Mouse (Mus musculus) testis, adult 2 months (tissue): Measurements from ENCODE around the gene Arid3c. TPM values are rescaled to one million over a fixed set of nuclear protein-coding genes. Genes with fewer than 3 reads are reported as not detected.
A peak's percentile ranks its signal among the peaks of the same experiment; 100 is the strongest.
"Not testable (repeated sequence)": the region's sequence is repeated elsewhere in the genome, so short reads cannot be mapped to it uniquely, and the experiment has no call there.

ENCODE experiments used
- H3K27ac ChIP-seq: fragments of 200-500 bp; 2 replicates; pipeline ENCODE4 v1.5.1; 2012; ENCODE audit warnings: low read depth, low read length; ENCODE audit not compliant: control insufficient read depth, insufficient read depth
- H3K27me3 ChIP-seq: fragments of 200-500 bp; 2 replicates; pipeline ENCODE4 v1.6.1; 2012; ENCODE audit warnings: mild to moderate bottlenecking, low read length, moderate library complexity; ENCODE audit not compliant: control insufficient read depth, insufficient read depth
- H3K36me3 ChIP-seq: fragments of 200-500 bp; 2 replicates; pipeline ENCODE4 v1.6.1; 2012; ENCODE audit warnings: mild to moderate bottlenecking, low read length; ENCODE audit not compliant: control insufficient read depth, insufficient read depth
- H3K4me1 ChIP-seq: fragments of 200-500 bp; 2 replicates; pipeline ENCODE4 v1.6.1; 2012; ENCODE audit warnings: low read length; ENCODE audit not compliant: control insufficient read depth, insufficient read depth
- H3K4me3 ChIP-seq: fragments of 200-500 bp; 2 replicates; pipeline ENCODE4 v1.5.1; 2012; ENCODE audit warnings: low read depth, mild to moderate bottlenecking, low read length, moderate library complexity, mixed read lengths; ENCODE audit not compliant: control insufficient read depth
- CTCF ChIP-seq: fragments of 200-500 bp; IDR thresholded peaks from 2 replicates; pipeline ENCODE4 v1.5.1; 2012; ENCODE audit warnings: low read depth, mild to moderate bottlenecking, inconsistent platforms, low read length, moderate library complexity; ENCODE audit not compliant: control insufficient read depth, insufficient read depth, insufficient replicate concordance
- polyA plus RNA-seq: library from polyadenylated mRNA; depleted of rRNA; stranded (reverse); fragments of >200 nt; gene quantifications from 2 replicates; pipeline ENCODE4 v1.2.3, GENCODE M21; 2012

Arid3c gene
- polyA plus RNA-seq, 1 experiment, result 0.17 TPM

GRCm38 (mm10) chr4:41696930-41697841, 33.8 kb downstream of the Arid3c start, which contains the start of gene Cntfr:
Gene Cntfr, minus strand, starts transcription at chr4:41697089.
- H3K27ac ChIP-seq, H3K27me3 ChIP-seq, H3K36me3 ChIP-seq, H3K4me3 ChIP-seq, H3K4me1 ChIP-seq: not testable (repeated sequence)
- TF ChIP-seq CTCF, result peak; percentile 64; the same call in 1 of the 2 replicates

GRCm38 (mm10) chr4:41696452-41696851, 34.5 kb downstream of the Arid3c start:
- H3K27me3 ChIP-seq, H3K27ac ChIP-seq, H3K4me3 ChIP-seq, H3K36me3 ChIP-seq, H3K4me1 ChIP-seq: not testable (repeated sequence)

- not testable (repeated sequence) for H3K36me3 ChIP-seq, H3K27ac ChIP-seq, H3K27me3 ChIP-seq, H3K4me3 ChIP-seq, H3K4me1 ChIP-seq
Observed at GRCm38 (mm10) chr4:41695800-41696199, 35.1 kb downstream of the Arid3c start.

GRCm38 (mm10) chr4:41693511-41693910, 37.4 kb downstream of the Arid3c start:
- not testable (repeated sequence) for H3K4me1 ChIP-seq, H3K36me3 ChIP-seq, H3K27ac ChIP-seq, H3K27me3 ChIP-seq, H3K4me3 ChIP-seq

- H3K4me3 ChIP-seq, H3K27me3 ChIP-seq, H3K4me1 ChIP-seq, H3K36me3 ChIP-seq, H3K27ac ChIP-seq: not testable (repeated sequence)
Observed at GRCm38 (mm10) chr4:41690014-41690413, 40.9 kb downstream of the Arid3c start.

- H3K27ac ChIP-seq, H3K4me3 ChIP-seq, H3K27me3 ChIP-seq, H3K4me1 ChIP-seq, H3K36me3 ChIP-seq: not testable (repeated sequence)
Observed at GRCm38 (mm10) chr4:41688562-41688961, 42.4 kb downstream of the Arid3c start.

GRCm38 (mm10) chr4:41685882-41686492, 45.0 kb downstream of the Arid3c start:
- H3K27ac ChIP-seq, H3K4me1 ChIP-seq, H3K4me3 ChIP-seq, H3K36me3 ChIP-seq, H3K27me3 ChIP-seq: not testable (repeated sequence)

GRCm38 (mm10) chr4:41684931-41685453, 46.0 kb downstream of the Arid3c start:
- not testable (repeated sequence) for H3K4me1 ChIP-seq, H3K4me3 ChIP-seq, H3K27me3 ChIP-seq, H3K27ac ChIP-seq, H3K36me3 ChIP-seq

GRCm38 (mm10) chr4:41684131-41684930, 46.6 kb downstream of the Arid3c start:
- not testable (repeated sequence) for H3K4me3 ChIP-seq, H3K27me3 ChIP-seq, H3K4me1 ChIP-seq, H3K27ac ChIP-seq, H3K36me3 ChIP-seq

- H3K4me1 ChIP-seq, H3K27me3 ChIP-seq, H3K36me3 ChIP-seq, H3K27ac ChIP-seq, H3K4me3 ChIP-seq: not testable (repeated sequence)
Observed at GRCm38 (mm10) chr4:41683303-41683702, 47.6 kb downstream of the Arid3c start.
